16 mouse cellular contexts compared by ENCODE assay signal in genomic region chr11:28904596-28904995, GRCm38 (mm10). TPM values are rescaled to one million over a fixed set of nuclear protein-coding genes. Genes with fewer than 3 reads are reported as not detected.
"Had no signal": no experiment of that assay in that cellular context is flagged by ENCODE, and none has a peak within 500 bp of the region (broad histone marks: within the 10 kb centered on the region; RNA-seq: fewer than 3 reads in every experiment).

No protein-coding gene starts in this region.

- DNase-seq: kidney, adult 8-10 months; kidney, postnatal 25 days; layer of hippocampus, adult 9-11 months; layer of hippocampus, postnatal 36 days; lung, postnatal 14 days; right cerebral cortex, postnatal 14 days; thymus, postnatal 14 days had no signal

- H3K27ac ChIP-seq: limb, embryonic 13.5 days; liver, embryonic 15.5 days; lung, embryonic 15.5 days; macrophage; midbrain, embryonic 15.5 days; neural tube, embryonic 12.5 days had no signal

- H3K9me3 ChIP-seq: limb, embryonic 13.5 days; liver, embryonic 15.5 days; lung, embryonic 15.5 days; megakaryocyte, embryonic 14.5 days; midbrain, embryonic 15.5 days; neural tube, embryonic 12.5 days had no signal

- ATAC-seq: midbrain, embryonic 15.5 days had no signal

- H3K27me3 ChIP-seq: limb, embryonic 13.5 days; liver, embryonic 15.5 days; lung, embryonic 15.5 days; megakaryocyte, embryonic 14.5 days; midbrain, embryonic 15.5 days; neural tube, embryonic 12.5 days had no signal

- H3K36me3 ChIP-seq: limb, embryonic 13.5 days; liver, embryonic 15.5 days; lung, embryonic 15.5 days; midbrain, embryonic 15.5 days; neural tube, embryonic 12.5 days had no signal

- H3K4me2 ChIP-seq: limb, embryonic 13.5 days; liver, embryonic 11.5 days; liver, embryonic 15.5 days; lung, embryonic 15.5 days; midbrain, embryonic 11.5 days; midbrain, embryonic 15.5 days; neural tube, embryonic 12.5 days had no signal

- H3K4me3 ChIP-seq: limb, embryonic 13.5 days; liver, embryonic 15.5 days; lung, embryonic 15.5 days; megakaryocyte, embryonic 14.5 days; midbrain, embryonic 15.5 days; neural tube, embryonic 12.5 days had no signal

- H3K4me1 ChIP-seq: limb, embryonic 13.5 days; liver, embryonic 15.5 days; lung, embryonic 15.5 days; megakaryocyte, embryonic 14.5 days; midbrain, embryonic 15.5 days; neural tube, embryonic 12.5 days had no signal

- H3K9ac ChIP-seq: limb, embryonic 13.5 days; liver, embryonic 15.5 days; lung, embryonic 15.5 days; midbrain, embryonic 15.5 days; neural tube, embryonic 12.5 days had no signal

RNA-seq across cellular contexts. Expression of gene Efemp1, which starts 51.6 kb away (rescaled TPM):
- polyA plus RNA-seq: macrophage had no signal
